Mouse (Mus musculus) frontal cortex, postnatal 10 days (tissue): ENCODE results near the gene Kcnj12.

ENCODE experiments used
- DNase-seq, 2 experiments: peaks; one replicate each; pipeline ENCODE4 v3.0.0; 2022; ENCODE audit warnings: low spot score in 2 of 2, mixed read lengths in 1 of 2

Kcnj12 gene

DNA sequence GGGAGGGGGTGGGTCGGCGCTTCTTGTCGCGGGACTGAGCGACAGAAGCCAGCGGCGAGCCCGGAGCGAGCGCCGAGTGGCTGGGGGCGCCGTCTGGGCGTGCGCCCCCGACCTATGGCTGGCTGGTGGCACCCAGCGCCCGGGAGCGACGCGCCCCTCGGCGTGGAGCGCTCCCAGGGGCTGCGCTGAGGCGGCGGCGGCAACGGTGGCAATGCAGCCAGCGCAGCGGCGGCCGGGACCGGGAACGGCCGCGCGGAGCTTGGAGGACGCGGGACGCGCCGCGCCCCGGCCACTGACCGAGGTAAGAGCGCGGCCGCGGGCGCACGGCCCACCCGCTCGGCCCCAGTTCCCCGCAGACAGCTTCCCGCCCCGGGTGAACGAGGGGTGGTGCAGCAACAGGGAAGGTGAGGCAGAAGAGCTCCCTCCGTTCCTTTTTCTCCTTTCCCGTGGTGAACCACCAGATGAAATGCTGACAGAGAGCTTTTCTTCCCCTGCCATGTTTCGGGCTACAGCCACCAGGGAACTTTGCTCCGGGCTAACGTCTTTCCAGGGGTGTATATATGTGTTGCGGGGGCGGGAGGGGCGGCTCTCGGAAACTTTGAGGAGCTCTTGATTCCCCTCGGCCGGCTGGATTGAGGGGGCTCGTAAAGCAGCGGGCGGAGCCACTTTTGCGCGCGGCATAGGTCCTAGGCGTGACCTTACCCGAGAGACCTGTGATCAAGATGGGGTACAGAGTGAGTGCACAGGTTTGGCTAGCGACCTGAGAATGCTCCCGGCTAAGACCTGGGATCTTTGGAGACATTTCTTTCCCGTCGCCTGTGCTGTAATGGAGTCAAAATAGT is at the start of gene Kcnj12:
Gene Kcnj12, plus strand, starts transcription at position 15 of the 842 bp plus-strand sequence.
- DNase-seq: no peak

DNA sequence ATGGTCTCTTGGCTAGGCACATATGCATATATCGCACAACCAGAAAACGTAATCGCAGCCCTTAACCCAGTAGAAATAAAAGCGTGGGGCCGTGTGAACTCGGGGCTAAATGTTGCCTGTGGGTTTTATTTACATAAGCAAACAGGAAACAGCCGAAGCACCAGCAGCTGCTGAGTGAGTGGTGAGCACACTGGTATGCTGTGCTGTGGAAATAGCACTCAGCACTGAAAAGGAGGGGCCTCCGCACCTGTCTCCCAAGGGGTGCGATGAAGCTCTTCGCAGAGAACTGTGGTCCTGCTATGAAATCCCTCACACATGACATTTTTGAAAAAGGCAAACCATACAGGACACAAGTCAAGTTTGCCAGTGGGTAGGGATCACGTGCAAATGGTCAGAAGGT is 47.3 kb upstream of the Kcnj12 start:
- DNase-seq: no peak

DNA sequence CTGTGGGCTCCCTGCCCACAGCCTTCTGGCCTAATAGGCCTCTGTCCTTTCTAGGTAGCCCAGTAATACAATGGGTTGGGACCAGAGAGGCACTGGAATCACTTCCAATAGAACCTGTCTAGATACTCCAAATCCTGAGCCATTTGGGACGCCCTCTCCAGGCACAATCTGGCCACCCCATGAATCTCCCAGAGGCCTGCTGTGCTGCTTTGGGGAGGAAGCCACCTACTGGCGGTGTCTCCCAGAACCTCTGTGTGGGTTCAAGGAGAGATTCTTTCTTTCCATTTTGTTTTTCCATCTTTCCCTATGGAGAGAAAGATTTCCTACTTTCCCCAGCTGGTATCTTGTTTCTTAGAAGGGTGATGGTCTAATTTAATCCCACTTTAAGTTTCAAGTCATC is 46.1 kb upstream of the Kcnj12 start:
- no peak for DNase-seq

DNA sequence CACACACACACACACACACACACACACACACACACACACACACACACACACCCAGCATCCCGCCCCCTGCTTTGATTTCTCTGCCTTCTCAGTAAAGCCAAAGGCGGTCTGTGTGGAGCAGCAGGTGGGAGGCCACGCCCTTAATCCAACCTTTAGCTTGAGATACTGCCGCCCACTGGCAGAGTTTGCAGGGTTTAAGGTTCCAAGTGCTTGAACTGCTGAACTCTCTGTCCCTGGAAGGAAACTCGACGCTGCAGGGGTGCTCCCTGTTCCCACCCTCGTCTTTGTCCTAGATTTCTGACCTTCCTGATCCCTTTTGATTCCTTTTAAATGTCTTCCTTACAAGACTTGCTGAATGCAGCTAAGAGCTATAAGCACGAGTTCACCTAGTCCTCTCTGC is 45.6 kb upstream of the Kcnj12 start:
- DNase-seq: no peak

DNA sequence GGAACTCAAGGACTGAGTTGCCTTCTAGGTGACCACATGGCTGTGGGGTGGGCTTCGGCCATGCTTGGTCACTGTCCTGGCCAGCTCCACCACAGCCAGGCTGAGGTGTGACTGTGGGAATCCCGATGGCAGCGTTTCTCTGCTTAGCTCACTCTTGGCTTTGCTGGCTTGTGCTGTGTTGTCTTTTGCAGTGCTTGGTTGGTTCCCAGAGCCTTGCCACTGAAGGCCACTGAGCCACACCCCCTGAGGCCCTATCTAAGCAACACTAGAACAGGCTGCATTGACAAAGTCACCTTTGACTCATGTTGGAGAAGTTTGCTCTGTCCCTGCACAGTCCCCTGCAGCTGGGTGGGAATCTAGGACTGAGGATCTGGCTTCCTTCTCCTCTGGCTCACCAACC is 45.2 kb upstream of the Kcnj12 start:
- DNase-seq: no peak

DNA sequence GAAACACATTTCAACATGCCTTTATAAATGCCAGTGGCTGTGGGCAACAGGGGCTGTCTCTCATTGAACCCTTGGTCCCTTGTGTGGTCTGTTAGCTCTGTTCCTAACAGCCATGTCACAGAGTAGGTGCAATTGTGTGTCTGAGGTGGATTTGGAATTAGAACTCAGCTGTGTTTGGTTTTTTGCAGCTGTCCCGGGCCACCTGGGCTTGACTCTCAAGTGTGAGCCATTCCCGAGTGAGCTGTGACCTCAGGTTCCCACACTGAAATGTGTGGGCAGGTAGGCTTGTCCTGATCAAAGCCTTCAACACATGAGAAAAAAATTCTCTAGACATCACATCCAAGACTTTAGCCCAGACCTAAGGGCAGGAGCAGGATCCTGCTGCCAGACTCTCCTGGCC is 43.7 kb upstream of the Kcnj12 start:
- DNase-seq: no peak

DNA sequence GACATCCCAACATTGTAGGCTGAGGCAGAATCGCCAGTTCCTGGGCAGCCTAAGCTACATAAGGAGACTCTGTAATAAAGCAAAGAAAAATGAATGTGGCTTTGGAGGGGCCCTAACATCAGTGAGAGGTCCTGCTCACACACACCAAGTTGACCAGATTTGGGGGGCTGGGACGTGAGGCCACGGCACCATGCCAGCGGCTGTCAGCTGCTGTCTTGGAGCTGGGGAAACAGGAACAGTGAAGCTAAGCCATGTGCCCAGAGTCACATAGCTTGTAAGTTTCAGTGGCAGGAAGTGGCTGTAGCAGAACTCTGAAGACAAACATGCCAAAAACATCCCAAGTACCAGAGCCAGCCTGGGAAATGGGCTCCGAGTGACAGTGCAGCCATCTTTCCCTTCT is 42.6 kb upstream of the Kcnj12 start:
- DNase-seq: no peak

DNA sequence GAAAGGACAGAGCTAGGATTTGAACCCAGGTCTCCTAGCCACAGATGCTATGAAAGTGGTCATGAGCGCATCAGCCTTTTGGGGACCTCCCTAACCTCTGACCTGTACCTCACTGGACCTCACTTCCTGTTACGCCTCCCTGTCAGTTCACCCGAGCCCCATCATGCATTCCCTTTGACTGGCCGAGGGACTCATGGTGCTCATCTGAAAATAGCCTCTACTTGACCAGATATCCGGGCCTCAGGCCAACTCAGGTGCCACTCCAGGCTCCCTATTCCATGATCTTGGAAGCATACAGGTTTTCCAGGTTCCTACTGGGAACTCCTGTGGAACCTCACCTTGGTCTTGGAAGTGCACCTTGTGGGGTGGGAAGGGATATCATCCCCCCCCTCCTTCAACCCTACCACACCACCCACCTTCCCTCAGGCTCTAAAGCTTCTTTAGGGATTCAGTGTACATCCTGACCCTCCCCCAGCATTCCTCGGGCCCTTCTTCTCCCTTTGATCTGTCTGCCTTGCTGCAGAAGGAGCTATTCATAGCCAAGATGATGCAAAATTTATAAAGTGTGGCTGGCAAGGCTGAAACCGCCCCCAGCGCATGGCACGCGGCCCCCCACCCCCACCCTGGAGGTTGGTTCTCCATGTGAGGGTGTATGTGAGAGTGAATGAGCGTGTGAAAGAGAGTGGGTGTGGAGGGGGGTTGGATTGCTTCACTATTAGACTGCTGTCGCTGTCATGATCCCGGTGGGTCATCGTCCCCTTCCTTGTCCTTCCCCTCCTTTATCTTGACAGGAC is 40.5 kb upstream of the Kcnj12 start:
- peak in 1 of 2 experiments; percentile 33 for DNase-seq

DNA sequence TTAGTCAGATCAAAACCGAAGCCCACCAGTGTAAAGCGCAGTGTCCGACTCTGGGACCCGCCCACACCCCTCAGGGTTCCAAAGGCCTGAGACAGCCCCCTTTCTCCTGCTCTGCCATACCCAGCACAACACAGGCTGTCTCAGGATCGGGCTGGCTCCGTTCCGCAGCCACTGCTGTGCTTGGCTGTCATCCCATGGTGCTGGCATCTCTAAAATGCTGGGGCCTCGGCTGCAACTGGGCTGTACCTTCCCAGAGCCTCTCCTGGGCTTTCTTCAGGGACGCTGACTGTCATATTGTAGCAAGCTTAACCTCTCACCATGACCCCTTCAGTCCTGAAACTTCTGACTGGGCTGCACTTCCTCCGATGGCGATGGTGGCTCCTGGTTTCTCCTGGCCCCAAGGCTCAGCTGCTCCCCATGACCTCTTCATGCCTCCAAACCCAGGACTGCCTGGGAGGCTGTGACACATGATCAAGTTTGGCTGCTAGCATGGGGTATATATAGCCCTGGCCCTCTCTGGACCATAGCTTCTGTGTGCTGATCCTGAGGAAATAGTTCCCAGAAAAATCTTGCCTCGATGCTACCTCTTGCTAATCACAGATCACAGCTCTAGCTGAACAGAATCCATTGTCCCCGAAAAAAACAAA is 37.3 kb upstream of the Kcnj12 start:
- DNase-seq: peak in 1 of 2 experiments; percentile 39

DNA sequence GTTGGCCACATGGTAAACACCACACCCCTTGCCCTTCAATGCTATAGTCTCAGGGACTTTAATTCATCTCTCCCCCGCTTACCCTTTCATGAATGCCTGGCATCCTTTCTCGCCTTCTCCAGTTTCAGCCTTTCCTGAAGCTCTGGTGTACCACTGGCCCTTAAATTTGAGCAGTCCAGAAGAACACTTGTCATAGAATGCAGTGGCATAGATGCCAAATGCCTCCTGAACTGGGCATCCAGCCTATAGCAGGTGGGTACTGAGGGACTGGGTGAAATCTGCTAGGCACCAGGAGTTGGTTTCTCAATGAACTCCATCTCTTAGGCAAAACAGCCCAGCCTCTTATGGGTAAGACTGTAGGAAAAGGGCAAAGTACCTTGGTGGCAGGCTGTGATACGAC is 31.9 kb upstream of the Kcnj12 start:
- no peak for DNase-seq

DNA sequence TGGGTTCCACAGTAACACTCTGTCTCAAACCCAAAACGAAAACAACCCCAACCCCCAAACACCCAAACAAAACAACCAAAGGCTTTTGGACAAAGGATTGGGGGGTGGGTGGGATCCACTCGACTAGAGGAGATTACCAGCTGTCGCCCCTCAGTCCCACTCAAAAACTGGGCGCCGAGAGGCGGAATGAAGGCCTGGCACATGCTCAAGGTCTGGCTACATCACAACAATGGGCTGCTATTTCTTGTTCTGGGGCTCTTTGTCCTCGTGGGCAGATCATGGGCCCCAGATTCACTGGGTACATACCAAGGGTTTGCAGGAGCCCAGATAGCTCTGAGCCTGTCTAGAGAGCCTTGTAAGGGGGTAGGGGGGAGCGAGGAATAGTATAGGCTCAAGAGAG is 19.6 kb upstream of the Kcnj12 start:
- DNase-seq: no peak

DNA sequence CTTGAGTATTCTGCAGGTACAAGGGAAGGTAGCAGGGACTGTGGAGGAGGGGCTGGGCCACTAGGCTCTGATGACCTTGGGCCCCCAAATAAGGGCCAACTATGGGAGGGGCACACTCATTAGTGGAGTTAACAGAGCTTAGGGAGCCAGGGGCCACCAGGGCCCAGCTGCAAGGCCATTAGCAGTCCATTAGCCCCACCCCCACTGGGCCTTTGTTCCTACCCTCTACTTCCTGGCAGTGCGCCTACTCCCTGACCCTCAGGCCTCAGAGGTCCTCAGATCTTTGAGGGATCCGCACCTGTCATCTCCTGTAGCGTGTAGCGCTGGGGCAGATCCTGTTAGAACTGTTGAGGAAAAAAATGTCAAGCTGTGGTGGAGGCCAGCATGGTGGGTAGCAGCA is 18.3 kb upstream of the Kcnj12 start:
- no peak for DNase-seq

DNA sequence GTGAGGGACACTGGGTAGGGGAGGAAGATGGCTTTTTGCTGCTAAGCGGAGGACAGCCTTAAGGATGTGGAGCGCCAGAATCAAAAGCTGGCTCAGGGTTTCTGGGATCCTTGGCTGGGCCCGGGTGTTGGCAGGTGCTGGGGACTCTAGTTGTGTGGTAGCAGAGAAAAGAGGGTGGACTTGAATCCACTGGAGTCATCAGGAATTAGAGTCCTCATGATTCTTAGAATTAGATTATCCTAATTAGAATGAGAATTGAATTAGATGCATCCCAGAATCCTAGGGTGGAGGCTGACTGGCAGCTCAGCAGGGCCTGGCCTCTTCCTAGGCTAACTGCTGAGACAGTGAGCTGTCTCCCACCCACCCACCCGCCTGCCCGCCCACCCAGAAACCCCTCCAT is 17.6 kb upstream of the Kcnj12 start:
- DNase-seq: no peak

DNA sequence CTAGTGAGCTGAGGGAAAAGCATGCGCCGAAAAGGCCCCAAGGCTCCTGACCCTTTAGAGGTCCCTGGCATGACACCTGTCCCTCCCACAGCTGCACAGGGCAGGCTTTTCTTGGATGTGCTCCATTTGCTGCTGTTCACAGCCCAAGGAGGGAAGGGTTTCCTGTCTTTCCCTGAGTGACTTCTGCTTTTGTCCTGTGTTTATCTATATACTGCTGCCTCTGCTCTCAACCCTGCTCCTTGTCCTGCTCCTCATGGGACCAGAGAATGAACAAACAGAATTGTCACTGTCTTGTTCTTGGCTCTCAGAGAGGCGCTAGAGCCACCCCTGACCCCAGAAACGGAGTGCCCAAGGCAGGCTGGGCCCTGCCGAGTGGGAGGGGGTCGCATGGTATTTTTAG is 17.0 kb upstream of the Kcnj12 start:
- no peak for DNase-seq

DNA sequence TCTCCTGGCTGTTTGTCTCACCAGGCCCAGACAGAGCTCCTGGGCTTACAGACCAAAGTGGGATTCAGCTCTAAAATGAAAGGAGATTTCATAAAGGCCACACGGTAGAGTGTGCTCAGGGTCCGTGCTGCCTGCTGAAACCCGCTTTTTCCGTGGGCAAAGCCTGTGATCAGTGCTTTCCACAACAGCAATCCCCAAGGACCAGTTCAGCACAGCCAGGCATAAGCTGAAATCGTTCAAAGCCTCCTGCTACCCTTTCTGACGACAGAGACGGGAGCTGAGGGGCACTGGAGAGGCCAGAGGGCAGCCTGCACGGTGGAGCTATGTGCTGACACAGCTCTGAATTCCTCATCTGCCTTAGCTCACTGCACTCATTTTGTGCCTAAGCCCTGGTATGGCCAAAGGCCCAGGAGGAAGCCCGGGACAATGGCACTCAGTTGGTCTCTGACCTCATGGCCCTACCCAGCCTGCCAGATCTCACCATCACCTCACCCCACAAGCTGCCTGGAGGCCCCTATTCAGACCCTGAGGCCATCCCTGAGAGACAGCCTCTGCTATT is 10.5 kb upstream of the Kcnj12 start:
- no peak for DNase-seq

DNA sequence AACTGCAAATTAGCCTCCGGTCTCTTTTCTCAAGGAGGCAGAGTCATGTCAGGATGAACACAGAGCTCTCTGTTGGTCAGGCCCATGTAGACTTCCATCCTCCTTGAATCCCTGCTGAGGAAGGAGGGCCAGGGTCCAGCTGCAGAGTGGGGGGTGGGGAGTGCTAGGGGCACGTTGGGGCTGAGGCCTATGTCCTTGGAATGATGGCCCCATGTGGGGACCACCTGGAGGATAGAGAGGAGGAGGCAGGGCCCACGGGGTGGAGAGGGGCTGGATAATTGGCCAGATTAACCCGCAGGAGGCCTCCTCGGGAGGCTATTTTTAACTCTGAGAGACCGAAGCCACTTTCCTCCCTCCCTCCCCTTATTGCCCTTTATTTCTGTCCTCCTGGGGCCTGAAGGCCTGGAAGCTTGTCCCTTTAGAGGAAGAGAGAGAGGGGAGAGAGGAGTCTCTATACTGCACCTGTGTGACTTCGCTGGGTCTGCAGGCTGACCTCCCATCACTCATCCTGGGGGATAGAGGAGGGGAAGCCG is 5.4 kb upstream of the Kcnj12 start:
- DNase-seq: no peak

DNA sequence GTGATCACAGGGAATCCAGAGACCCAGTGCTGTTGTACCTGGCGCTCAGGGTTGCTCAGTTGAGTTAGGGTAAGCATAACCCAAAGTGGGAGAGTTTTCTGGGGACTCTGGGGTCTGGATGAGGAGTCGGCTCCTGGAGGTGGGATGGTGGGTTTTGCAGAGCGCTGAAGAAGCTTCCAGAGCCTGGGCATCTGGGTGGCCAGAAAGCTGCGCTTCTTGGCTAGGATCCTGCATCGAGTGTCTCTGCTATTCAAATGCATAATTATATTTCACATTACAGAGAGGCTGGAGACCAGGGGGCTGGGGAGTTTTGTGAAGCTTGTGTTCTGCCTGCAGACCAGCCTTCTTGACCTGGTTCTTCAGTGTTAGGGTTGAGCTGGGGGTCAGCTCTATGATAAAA is 1.2 kb upstream of the Kcnj12 start:
- no peak for DNase-seq

DNA sequence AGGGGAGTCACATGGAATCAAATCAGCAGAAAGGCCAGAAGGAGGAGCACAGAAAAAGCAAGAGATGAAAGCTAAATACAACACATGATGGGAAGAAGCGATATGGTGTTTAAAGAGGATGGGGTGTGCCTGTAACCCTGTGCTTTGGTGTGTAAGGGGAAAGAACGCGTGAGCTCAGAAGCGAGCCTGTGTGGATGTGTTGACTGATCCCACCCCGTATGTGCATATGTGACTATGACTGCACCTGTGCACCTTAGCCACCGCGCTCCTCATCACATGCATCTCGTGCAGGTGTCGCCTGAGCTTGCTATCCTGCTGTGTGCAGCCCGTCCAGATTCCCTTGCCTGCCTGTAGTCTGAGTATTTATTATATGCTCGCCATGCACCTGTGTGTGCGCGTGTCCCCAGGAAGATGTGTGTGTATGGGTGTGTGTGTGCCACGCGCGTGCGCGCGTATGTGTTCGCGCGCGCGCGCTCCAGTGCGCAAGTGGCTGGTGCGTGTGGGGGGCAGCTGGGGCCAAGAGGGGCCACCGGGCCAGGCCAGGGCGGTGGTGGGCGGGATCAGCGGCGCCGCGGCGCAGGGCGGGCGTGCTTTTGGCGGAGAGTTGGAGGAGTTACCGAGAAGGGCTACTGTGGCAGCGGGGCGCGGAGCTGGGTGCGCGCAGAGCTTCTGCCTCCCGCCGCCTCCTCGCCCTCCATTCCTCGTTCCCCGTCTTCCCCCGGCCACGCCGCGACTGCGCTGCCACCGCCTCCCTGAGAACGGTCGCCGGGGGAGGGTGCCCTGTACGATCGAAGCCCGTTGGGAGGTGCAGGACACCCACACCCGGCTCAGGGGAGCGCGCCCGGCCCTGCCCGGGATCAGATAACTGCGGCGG is 451 bp upstream of the Kcnj12 start:
- DNase-seq: peak in 1 of 2 experiments; percentile 36

DNA sequence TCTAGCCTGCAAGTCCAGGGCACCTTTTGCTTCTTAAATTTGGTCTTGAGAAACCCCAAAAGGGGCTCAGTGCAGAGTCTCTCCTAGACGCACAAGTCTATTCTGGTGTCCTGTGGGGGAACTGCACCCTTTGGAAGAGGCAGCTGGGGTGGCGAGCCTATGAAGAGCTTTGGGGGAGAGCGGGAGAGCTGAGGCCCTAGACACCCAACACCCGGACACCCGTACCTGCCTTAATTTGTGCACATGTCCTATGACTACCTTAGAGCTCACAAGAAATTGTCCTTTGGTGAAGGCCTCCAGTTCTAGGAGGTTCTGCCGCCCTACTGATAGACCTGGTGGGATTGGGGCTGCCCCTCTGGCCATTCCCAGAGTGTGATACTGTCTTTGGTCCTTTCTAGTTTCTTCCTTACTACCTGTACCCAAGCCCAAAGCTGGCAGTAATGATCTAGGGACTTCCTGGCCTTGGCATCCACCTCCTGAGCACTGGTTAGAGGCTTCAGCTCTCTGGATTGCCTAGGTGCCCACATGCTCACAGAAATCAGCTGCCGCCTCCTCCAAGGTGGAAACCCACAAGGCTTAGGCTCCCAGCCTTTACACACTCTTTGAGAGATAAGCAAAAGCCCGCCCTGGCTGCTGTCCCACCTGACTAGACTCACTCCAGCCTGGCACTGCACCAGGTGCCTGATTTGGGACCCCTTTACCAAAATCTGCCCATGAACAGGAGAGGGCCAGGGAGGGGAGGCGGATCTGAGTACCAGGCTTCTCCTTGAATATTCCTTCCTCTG is 1.2 kb downstream of the Kcnj12 start:
- no peak for DNase-seq

DNA sequence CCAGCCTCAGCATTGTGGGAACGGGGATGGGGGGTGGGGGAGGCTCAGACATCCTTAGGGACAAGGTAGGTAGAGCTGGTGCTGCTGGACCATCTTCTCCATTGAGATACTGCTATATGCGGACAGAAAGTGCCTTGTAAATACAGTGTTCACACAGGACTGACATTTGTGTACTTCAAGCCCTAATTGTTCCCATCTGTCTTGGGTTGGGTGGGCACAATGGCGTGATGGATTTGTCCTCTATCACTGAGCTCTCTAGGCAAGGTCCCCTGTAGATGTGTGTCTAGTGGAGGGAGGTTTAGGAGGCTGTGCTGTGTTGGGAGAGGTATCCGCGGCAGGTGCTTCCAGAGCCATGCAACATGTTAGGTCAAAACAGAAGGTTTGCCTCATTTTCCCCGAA is 2.0 kb downstream of the Kcnj12 start:
- no peak for DNase-seq
